Mouse (Mus musculus): ENCODE results near the gene Htr2a. TPM values are rescaled to one million over a fixed set of nuclear protein-coding genes. Genes with fewer than 3 reads are reported as not detected.

Gene Htr2a
- polyA plus RNA-seq (2014; fragmentation: Nextera tagmentation; extraction: Ambion mirVana): 0.36 and 0.49 TPM in 2 replicates

- peaks cover 4% of the 10 kb centered on the region; the same call in 1 of the 2 replicates for H3K4me1 ChIP-seq (replicated peaks; ENCODE audit: control insufficient read depth, insufficient read depth, low read length)
- H3K4me3 ChIP-seq (ENCODE audit: low read depth, low read length): peak within 1 kb of the TSS; percentile 37
- peak within 1 kb of the TSS; percentile 65 for H3K4me2 ChIP-seq
- no peak for ATAC-seq (replicated peaks; ENCODE audit: low FRiP score)
- H3K27ac ChIP-seq (ENCODE audit: low read depth, low read length): no peak within 1 kb of the TSS
- H3K27me3 ChIP-seq (replicated peaks; ENCODE audit: control insufficient read depth, insufficient read depth, low read length): peaks cover 20% of the 10 kb centered on the region
- H3K9ac ChIP-seq (ENCODE audit: low read depth, low read length): peak within 1 kb of the TSS; percentile 45
- peak; percentile 38 for DNase-seq (ENCODE audit: low spot score)
- no peaks in the 10 kb centered on the region for H3K36me3 ChIP-seq (ENCODE audit: control insufficient read depth, insufficient read depth, low read length)
- 7% methylated on average over 20 of the region's 20 CpGs for WGBS
- no peaks in the 10 kb centered on the region for H3K9me3 ChIP-seq (ENCODE audit: control insufficient read depth, low read length)
Observed at GRCm38 (mm10) chr14:74640819-74641381, at the start of gene Htr2a. Gene Htr2a, plus strand, starts transcription at chr14:74640840.

- Histone ChIP-seq H3K27ac (ENCODE audit: low read depth, low read length) (no peak overlapping the region), H3K27me3 (replicated peaks; ENCODE audit: control insufficient read depth, insufficient read depth, low read length) (no peaks in the 10 kb centered on the region), H3K9ac (ENCODE audit: low read depth, low read length) (no peak overlapping the region), H3K4me2 (no peak overlapping the region), H3K36me3 (ENCODE audit: control insufficient read depth, insufficient read depth, low read length) (no peaks in the 10 kb centered on the region), H3K9me3 (ENCODE audit: control insufficient read depth, low read length) (no peaks in the 10 kb centered on the region), H3K4me3 (ENCODE audit: low read depth, low read length) (no peak overlapping the region), H3K4me1 (replicated peaks; ENCODE audit: control insufficient read depth, insufficient read depth, low read length) (no peaks in the 10 kb centered on the region)
- WGBS: 59% methylated on average over 5 of the region's 5 CpGs
- ATAC-seq (replicated peaks; ENCODE audit: low FRiP score) (no peak), DNase-seq (ENCODE audit: low spot score) (no peak)
Observed at GRCm38 (mm10) chr14:74601333-74602087, 39.1 kb upstream of the Htr2a start.

- H3K27ac ChIP-seq (ENCODE audit: low read depth, low read length): no peak overlapping the region
- H3K4me3 ChIP-seq (ENCODE audit: low read depth, low read length): no peak overlapping the region
- no peak overlapping the region for H3K4me2 ChIP-seq
- H3K36me3 ChIP-seq (ENCODE audit: control insufficient read depth, insufficient read depth, low read length): no peaks in the 10 kb centered on the region
- H3K9ac ChIP-seq (ENCODE audit: low read depth, low read length): no peak overlapping the region
- no peaks in the 10 kb centered on the region for H3K27me3 ChIP-seq (replicated peaks; ENCODE audit: control insufficient read depth, insufficient read depth, low read length)
- WGBS: 47% methylated on average over 7 of the region's 7 CpGs
- no peaks in the 10 kb centered on the region for H3K9me3 ChIP-seq (ENCODE audit: control insufficient read depth, low read length)
- no peaks in the 10 kb centered on the region for H3K4me1 ChIP-seq (replicated peaks; ENCODE audit: control insufficient read depth, insufficient read depth, low read length)
- DNase-seq (ENCODE audit: low spot score) (no peak), ATAC-seq (replicated peaks; ENCODE audit: low FRiP score) (no peak; the same call in 1 of the 2 replicates)
Observed at GRCm38 (mm10) chr14:74602543-74602942, 38.1 kb upstream of the Htr2a start.

- WGBS: 72% methylated on average over 7 of the region's 7 CpGs
- no peak for ATAC-seq (replicated peaks; ENCODE audit: low FRiP score)
- H3K4me1 ChIP-seq (replicated peaks; ENCODE audit: control insufficient read depth, insufficient read depth, low read length): no peaks in the 10 kb centered on the region
- H3K9ac ChIP-seq (ENCODE audit: low read depth, low read length): no peak overlapping the region
- H3K9me3 ChIP-seq (ENCODE audit: control insufficient read depth, low read length): no peaks in the 10 kb centered on the region
- DNase-seq (ENCODE audit: low spot score): no peak
- H3K36me3 ChIP-seq (ENCODE audit: control insufficient read depth, insufficient read depth, low read length): no peaks in the 10 kb centered on the region
- H3K27me3 ChIP-seq (replicated peaks; ENCODE audit: control insufficient read depth, insufficient read depth, low read length): no peaks in the 10 kb centered on the region
- no peak overlapping the region for H3K4me3 ChIP-seq (ENCODE audit: low read depth, low read length)
- H3K27ac ChIP-seq (ENCODE audit: low read depth, low read length): no peak overlapping the region
- no peak overlapping the region for H3K4me2 ChIP-seq
Observed at GRCm38 (mm10) chr14:74603131-74603766, 37.4 kb upstream of the Htr2a start.

GRCm38 (mm10) chr14:74611326-74611725 lies 29.3 kb upstream of the Htr2a start:
- Histone ChIP-seq H3K27me3 (replicated peaks; ENCODE audit: control insufficient read depth, insufficient read depth, low read length) (no peaks in the 10 kb centered on the region), H3K4me2 (no peak overlapping the region), H3K9me3 (ENCODE audit: control insufficient read depth, low read length) (no peaks in the 10 kb centered on the region), H3K36me3 (ENCODE audit: control insufficient read depth, insufficient read depth, low read length) (no peaks in the 10 kb centered on the region), H3K9ac (ENCODE audit: low read depth, low read length) (no peak overlapping the region), H3K4me3 (ENCODE audit: low read depth, low read length) (no peak overlapping the region), H3K4me1 (replicated peaks; ENCODE audit: control insufficient read depth, insufficient read depth, low read length) (no peaks in the 10 kb centered on the region), H3K27ac (ENCODE audit: low read depth, low read length) (no peak overlapping the region)
- ATAC-seq (replicated peaks; ENCODE audit: low FRiP score): no peak
- 54% methylated on average over 8 of the region's 8 CpGs for WGBS
- DNase-seq (ENCODE audit: low spot score): no peak

- Histone ChIP-seq H3K9ac (ENCODE audit: low read depth, low read length) (no peak overlapping the region), H3K4me1 (replicated peaks; ENCODE audit: control insufficient read depth, insufficient read depth, low read length) (no peaks in the 10 kb centered on the region), H3K4me2 (no peak overlapping the region), H3K9me3 (ENCODE audit: control insufficient read depth, low read length) (no peaks in the 10 kb centered on the region), H3K4me3 (ENCODE audit: low read depth, low read length) (no peak overlapping the region), H3K27me3 (replicated peaks; ENCODE audit: control insufficient read depth, insufficient read depth, low read length) (no peaks in the 10 kb centered on the region), H3K36me3 (ENCODE audit: control insufficient read depth, insufficient read depth, low read length) (no peaks in the 10 kb centered on the region), H3K27ac (ENCODE audit: low read depth, low read length) (no peak overlapping the region)
- WGBS: 58% methylated on average over 4 of the region's 4 CpGs
- DNase-seq (ENCODE audit: low spot score) (no peak), ATAC-seq (replicated peaks; ENCODE audit: low FRiP score) (no peak)
Observed at GRCm38 (mm10) chr14:74618858-74619257, 21.8 kb upstream of the Htr2a start.

GRCm38 (mm10) chr14:74638071-74638470 lies 2.6 kb upstream of the Htr2a start:
- H3K27ac ChIP-seq (ENCODE audit: low read depth, low read length): no peak overlapping the region
- WGBS: 80% methylated on average over 4 of the region's 4 CpGs
- ATAC-seq (replicated peaks; ENCODE audit: low FRiP score): no peak
- H3K9ac ChIP-seq (ENCODE audit: low read depth, low read length): no peak overlapping the region
- H3K27me3 ChIP-seq (replicated peaks; ENCODE audit: control insufficient read depth, insufficient read depth, low read length): peaks cover 20% of the 10 kb centered on the region
- H3K36me3 ChIP-seq (ENCODE audit: control insufficient read depth, insufficient read depth, low read length): no peaks in the 10 kb centered on the region
- peaks cover under 1% of the 10 kb centered on the region; the same call in 1 of the 2 replicates for H3K4me1 ChIP-seq (replicated peaks; ENCODE audit: control insufficient read depth, insufficient read depth, low read length)
- H3K9me3 ChIP-seq (ENCODE audit: control insufficient read depth, low read length): no peaks in the 10 kb centered on the region
- no peak overlapping the region for H3K4me2 ChIP-seq
- H3K4me3 ChIP-seq (ENCODE audit: low read depth, low read length): no peak overlapping the region
- no peak for DNase-seq (ENCODE audit: low spot score)

GRCm38 (mm10) chr14:74641668-74642230 lies 1.1 kb downstream of the Htr2a start:
- peak overlapping the region; percentile 37 for H3K4me3 ChIP-seq (ENCODE audit: low read depth, low read length)
- H3K4me1 ChIP-seq (replicated peaks; ENCODE audit: control insufficient read depth, insufficient read depth, low read length): peaks cover 8% of the 10 kb centered on the region
- peak overlapping the region; percentile 65 for H3K4me2 ChIP-seq
- H3K9ac ChIP-seq (ENCODE audit: low read depth, low read length): no peak overlapping the region; the same call in 1 of the 2 replicates
- H3K9me3 ChIP-seq (ENCODE audit: control insufficient read depth, low read length): no peaks in the 10 kb centered on the region
- WGBS: 38% methylated on average over 17 of the region's 17 CpGs
- no peak overlapping the region for H3K27ac ChIP-seq (ENCODE audit: low read depth, low read length)
- DNase-seq (ENCODE audit: low spot score) (no peak), ATAC-seq (replicated peaks; ENCODE audit: low FRiP score) (no peak)
- no peaks in the 10 kb centered on the region for H3K36me3 ChIP-seq (ENCODE audit: control insufficient read depth, insufficient read depth, low read length)
- peaks cover 20% of the 10 kb centered on the region for H3K27me3 ChIP-seq (replicated peaks; ENCODE audit: control insufficient read depth, insufficient read depth, low read length)
